Mouse (Mus musculus) lung, postnatal 0 days (tissue): ENCODE data around the gene Foxd4. TPM values are rescaled to one million over a fixed set of nuclear protein-coding genes. Genes with fewer than 3 reads are reported as not detected.
"Not testable (repeated sequence)": the region's sequence is repeated elsewhere in the genome, so short reads cannot be mapped to it uniquely, and the experiment has no call there.

Experiments
- ATAC-seq: fragments of 200-750 bp; cut with Nextera tagmentation; 2 replicates; pipeline ENCODE4 v1.8.0; 2017; ENCODE audit warnings: moderate library complexity
- DNase-seq: peaks from one replicate; pipeline ENCODE4 v3.0.0-alpha.2; 2016; ENCODE audit warnings: low spot score
- H3K27ac ChIP-seq: fragments of 300-500 bp; sonication (generic); 2 replicates; pipeline ENCODE4 v1.5.1; 2014; ENCODE audit warnings: antibody characterized with exemption, mild to moderate bottlenecking, low read length, mixed read lengths
- H3K27me3 ChIP-seq: fragments of 300-500 bp; sonication (generic); replicated peaks from 2 replicates; pipeline ENCODE4 v1.6.1; 2014; ENCODE audit warnings: low read length, mixed read lengths; ENCODE audit not compliant: insufficient read depth
- H3K36me3 ChIP-seq: fragments of 300-500 bp; sonication (generic); 2 replicates; pipeline ENCODE4 v1.6.1; 2014; ENCODE audit warnings: low read length, mixed read lengths; ENCODE audit not compliant: insufficient read depth
- H3K4me1 ChIP-seq: fragments of 300-500 bp; sonication (generic); 2 replicates; pipeline ENCODE4 v1.6.1; 2014; ENCODE audit warnings: antibody characterized with exemption, low read depth, low read length, mixed read lengths; ENCODE audit not compliant: insufficient read depth
- H3K4me2 ChIP-seq: fragments of 300-500 bp; sonication (generic); replicated peaks from 2 replicates; pipeline ENCODE4 v1.6.1; 2014; ENCODE audit warnings: low read depth, mild to moderate bottlenecking, low read length, moderate library complexity, mixed read lengths
- H3K4me3 ChIP-seq: fragments of 300-500 bp; sonication (generic); 2 replicates; pipeline ENCODE4 v1.5.1; 2014; ENCODE audit warnings: low read depth, low read length
- H3K9ac ChIP-seq: fragments of 300-500 bp; sonication (generic); replicated peaks from 2 replicates; pipeline ENCODE4 v1.6.1; 2014; ENCODE audit warnings: low read depth, mild to moderate bottlenecking
- H3K9me3 ChIP-seq: fragments of 300-500 bp; sonication (generic); 2 replicates; pipeline ENCODE4 v1.6.1; 2016; ENCODE audit warnings: low read length, mixed read lengths
- CTCF ChIP-seq: IDR thresholded peaks from 2 replicates; pipeline ENCODE4 v1.5.1; 2016; ENCODE audit warnings: antibody characterized with exemption, mild to moderate bottlenecking
- EP300 ChIP-seq: IDR thresholded peaks from 2 replicates; pipeline ENCODE4 v1.6.1; 2016; ENCODE audit warnings: antibody characterized with exemption, mild to moderate bottlenecking, control low read depth
- WGBS: fragments of 180-500 bp; shearing (Covaris S2); extraction: QIAGEN DNeasy Blood & Tissue Kit; methylation state at CpG from one replicate; pipeline ENCODE4 v1.1.7; 2014; 5-methylcytosine and 5-hydroxymethylcytosine counted together
- polyA plus RNA-seq: library from polyadenylated mRNA; unstranded; fragments of >200 nt; fragmentation: Nextera tagmentation; extraction: Ambion mirVana; gene quantifications from 2 replicates; pipeline ENCODE4 v1.2.1, GENCODE M21; 2015

Foxd4 gene
- polyA plus RNA-seq, 1 experiment from 2014 or later, result 0.19 TPM

DNA sequence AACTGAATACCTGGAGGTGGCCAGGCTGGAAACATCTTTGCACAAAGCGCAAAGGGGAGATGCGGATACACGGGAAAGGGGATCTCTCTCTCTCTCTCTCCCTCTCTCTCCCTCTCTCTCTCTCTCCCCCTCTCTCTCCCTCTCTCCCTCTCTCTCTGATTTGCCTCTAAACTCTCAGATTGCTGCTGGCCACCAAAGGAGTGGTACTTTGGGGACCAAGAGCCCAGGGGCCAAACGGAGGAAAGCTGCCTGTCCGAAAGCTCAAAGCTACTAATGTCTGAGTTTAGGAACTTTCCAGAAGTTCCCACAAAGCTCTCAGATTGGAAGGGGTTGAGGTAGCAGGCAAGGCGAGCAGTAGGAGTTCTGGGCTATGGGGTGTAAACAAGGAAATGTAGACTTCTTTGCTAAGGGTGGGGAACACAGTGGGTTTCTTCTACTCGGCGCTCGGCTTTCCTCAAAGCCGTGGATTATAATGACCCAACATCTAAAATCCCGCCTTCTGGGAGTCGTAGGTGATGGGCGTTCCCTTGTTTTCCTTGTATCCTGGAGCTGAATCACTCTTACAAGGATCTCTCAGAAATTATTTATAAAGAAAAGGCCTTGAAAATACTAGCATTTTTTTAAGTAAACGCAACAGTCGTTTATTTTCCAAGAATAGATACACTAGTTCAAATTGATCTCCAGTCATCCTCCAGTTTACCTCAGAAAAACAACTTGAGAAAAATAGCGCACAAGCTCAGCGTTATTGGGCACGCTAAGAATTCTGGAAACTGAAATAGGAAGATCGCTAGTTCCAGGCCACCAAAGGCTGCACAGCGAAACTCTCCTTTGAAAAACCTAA, 2.9 kb downstream of the Foxd4 start:
- ATAC-seq, result no peak
- peaks cover 11% of the 10 kb centered on the region; the same call in 1 of the 2 replicates for H3K4me1 ChIP-seq
- H3K36me3 ChIP-seq, result no peaks in the 10 kb centered on the region
- no peak overlapping the region for H3K27ac ChIP-seq
- no peak overlapping the region; the same call in 1 of the 2 replicates for H3K4me3 ChIP-seq
- TF ChIP-seq CTCF (no peak), EP300 (no peak)
- WGBS, result 5% methylated on average over 20 of the region's 20 CpGs
- no peak overlapping the region for H3K9ac ChIP-seq
- H3K9me3 ChIP-seq, result no peaks in the 10 kb centered on the region
- H3K4me2 ChIP-seq, result no peak overlapping the region
- peaks cover 58% of the 10 kb centered on the region for H3K27me3 ChIP-seq
- no peak for DNase-seq

DNA sequence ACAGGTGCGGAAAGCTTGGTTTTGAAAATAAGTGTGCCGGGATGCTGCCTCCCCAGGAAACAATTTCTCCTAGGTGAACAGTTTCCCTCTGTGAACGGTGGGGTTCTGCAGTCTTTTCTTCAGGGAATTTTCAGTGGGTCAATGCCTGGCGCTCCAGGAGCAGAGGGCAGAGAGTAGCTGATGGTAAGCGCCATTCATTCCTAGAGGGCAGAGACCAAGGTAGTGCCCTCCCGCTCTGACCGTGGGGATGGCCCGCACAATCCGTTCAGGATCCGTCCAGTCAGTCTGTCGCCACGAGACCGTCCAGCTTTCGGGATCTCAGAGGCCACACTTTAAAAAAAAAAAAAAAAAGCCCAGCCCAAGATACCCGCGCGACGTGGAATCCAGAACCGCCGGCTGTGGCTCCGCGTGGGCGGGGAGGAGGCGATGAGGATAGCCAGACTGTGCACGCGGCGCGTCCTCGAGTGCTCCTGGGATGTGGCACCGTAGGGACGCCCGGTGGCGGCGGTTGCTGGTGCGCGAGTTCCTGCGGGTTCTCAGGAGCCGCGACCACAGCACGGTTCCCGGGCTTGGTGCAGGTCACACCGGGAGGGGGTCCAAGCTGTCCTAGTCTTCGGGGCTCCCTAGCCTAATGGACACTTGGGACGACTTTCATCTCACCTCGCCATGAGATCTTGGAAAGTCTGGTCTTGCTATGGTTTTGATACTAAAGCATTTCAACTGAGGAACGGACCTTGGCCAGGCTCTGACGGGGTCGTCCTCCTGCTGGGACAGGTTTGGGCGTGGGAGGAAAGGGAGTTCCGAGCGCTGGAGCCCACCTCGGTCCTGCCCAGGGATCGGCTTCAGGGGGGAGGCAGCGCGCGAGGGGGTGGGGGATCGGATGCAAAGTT, 3.7 kb downstream of the Foxd4 start:
- TF ChIP-seq CTCF (no peak), EP300 (no peak)
- Histone ChIP-seq H3K4me2 (no peak overlapping the region; the same call in 1 of the 2 replicates), H3K27ac (no peak overlapping the region), H3K4me3 (peak overlapping the region; percentile 10; the same call in 1 of the 2 replicates), H3K4me1 (peaks cover 11% of the 10 kb centered on the region; the same call in 1 of the 2 replicates), H3K9me3 (no peaks in the 10 kb centered on the region), H3K27me3 (peaks cover 52% of the 10 kb centered on the region), H3K9ac (no peak overlapping the region), H3K36me3 (no peaks in the 10 kb centered on the region)
- no peak for DNase-seq
- WGBS, result 2% methylated on average over 55 of the region's 57 CpGs
- ATAC-seq, result no peak

DNA sequence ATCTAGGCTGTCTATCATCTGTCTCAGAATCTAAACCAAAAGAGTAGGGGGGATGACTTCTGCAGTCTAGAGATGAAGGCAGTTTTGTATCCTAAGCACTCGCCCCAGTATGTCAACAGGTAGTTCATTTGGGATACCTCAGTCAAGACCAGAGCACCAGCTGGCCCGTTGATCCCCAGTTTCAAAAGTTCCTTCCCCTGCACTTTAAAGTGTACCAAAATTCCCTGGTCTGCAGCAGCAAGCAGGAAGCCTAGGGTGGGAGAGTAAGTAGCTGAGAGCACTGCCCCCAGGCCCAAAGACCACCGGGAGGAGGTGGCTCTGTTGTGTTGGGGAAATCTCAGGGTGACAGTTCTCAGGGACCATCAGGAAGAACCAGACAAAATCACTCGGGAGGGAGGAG, 4.5 kb downstream of the Foxd4 start:
- Histone ChIP-seq H3K36me3 (no peaks in the 10 kb centered on the region), H3K4me2 (no peak overlapping the region), H3K4me1 (peaks cover 11% of the 10 kb centered on the region; the same call in 1 of the 2 replicates), H3K9me3 (no peaks in the 10 kb centered on the region), H3K27ac (no peak overlapping the region), H3K27me3 (peaks cover 45% of the 10 kb centered on the region), H3K4me3 (no peak overlapping the region), H3K9ac (no peak overlapping the region)
- 8% methylated on average over 4 of the region's 4 CpGs for WGBS
- no peak for ATAC-seq
- TF ChIP-seq CTCF (no peak), EP300 (no peak)
- DNase-seq, result no peak

DNA sequence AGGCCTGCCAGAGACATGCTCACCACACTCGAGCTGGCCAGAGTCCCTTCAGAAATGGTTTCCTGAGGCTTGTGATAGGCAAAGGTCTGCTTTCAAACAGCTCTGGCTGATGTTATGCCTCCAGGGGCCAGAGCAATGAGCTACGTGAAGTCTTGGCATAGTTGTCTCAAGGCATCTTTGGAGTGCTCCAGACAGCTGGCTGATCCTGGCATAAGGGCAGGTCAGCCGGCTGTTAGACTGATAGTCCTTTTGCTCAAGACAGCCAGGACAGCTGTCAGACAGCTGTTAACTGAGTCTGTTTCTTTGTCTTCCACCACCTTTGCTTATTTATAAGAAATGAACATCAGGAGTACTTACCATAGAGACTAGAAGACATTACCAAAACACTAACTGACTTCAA, 14.1 kb downstream of the Foxd4 start:
- H3K4me3 ChIP-seq, result no peak overlapping the region
- whole genome bisulfite sequencing, result 67% methylated on average over 3 of the region's 3 CpGs
- ATAC-seq (no peak), DNase-seq (no peak)
- H3K27me3 ChIP-seq, result no peaks in the 10 kb centered on the region
- H3K9me3 ChIP-seq, result no peaks in the 10 kb centered on the region
- no peaks in the 10 kb centered on the region for H3K36me3 ChIP-seq
- no peak overlapping the region for H3K27ac ChIP-seq
- H3K4me2 ChIP-seq, result no peak overlapping the region
- H3K4me1 ChIP-seq, result no peaks in the 10 kb centered on the region
- TF ChIP-seq CTCF, result no peak
- TF ChIP-seq EP300, result no peak
- H3K9ac ChIP-seq, result no peak overlapping the region

DNA sequence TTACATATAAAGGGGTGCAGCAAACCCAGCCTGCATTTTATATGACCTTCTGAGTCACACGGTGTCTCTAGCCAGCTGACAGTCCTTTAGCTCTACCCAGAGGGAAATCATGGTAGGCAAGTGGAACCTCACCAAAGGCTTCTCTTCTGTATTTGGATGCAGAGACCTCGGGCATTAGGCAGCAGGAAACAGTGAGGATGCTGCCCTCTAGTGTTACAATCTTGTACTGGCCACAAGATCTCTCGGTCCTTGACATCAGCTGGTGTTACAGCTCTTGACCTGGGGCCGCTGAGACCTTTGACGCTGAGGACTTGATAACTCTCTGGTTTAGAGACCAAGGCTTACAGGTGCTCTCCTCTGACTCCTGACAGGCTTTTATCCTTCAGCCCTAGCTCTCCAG, 15.5 kb downstream of the Foxd4 start:
- no peaks in the 10 kb centered on the region for H3K36me3 ChIP-seq
- no peak overlapping the region for H3K4me2 ChIP-seq
- ATAC-seq (peak; percentile 44; the same call in 1 of the 2 replicates), DNase-seq (peak; percentile 74)
- H3K9ac ChIP-seq, result no peak overlapping the region
- no peaks in the 10 kb centered on the region for H3K4me1 ChIP-seq
- H3K27me3 ChIP-seq, result no peaks in the 10 kb centered on the region
- no peaks in the 10 kb centered on the region for H3K9me3 ChIP-seq
- 4% methylated on average over 5 of the region's 5 CpGs for WGBS
- TF ChIP-seq CTCF (peak; percentile 90), EP300 (no peak)
- H3K27ac ChIP-seq, result no peak overlapping the region
- H3K4me3 ChIP-seq, result no peak overlapping the region

DNA sequence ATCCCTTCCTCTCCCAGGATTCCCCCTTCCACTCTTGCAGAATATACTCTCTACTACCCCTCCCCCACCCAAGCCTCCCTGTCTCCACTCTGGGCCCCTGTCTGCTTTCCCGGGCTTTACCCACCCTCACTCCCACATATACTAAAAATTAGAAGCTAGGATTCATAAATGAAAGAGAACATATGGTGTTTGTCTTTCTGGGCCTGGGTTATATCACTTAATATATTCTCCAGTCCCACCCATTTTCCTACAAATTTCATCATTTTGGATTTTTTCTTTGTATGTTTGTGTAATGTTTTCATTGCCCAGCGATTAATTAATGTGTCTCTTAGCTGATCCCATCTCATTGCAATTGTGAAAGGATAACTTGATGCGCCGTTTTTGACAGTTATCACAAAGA, 19.8 kb downstream of the Foxd4 start:
- H3K4me2 ChIP-seq, result no peak overlapping the region
- peak; percentile 69 for DNase-seq
- H3K27me3 ChIP-seq, result no peaks in the 10 kb centered on the region
- no peaks in the 10 kb centered on the region for H3K36me3 ChIP-seq
- H3K4me3 ChIP-seq, result no peak overlapping the region
- TF ChIP-seq EP300 (no peak), CTCF (no peak)
- no peak overlapping the region for H3K9ac ChIP-seq
- no peaks in the 10 kb centered on the region for H3K9me3 ChIP-seq
- ATAC-seq, result peak; percentile 52
- H3K4me1 ChIP-seq, result no peaks in the 10 kb centered on the region
- WGBS, result 44% methylated on average over 4 of the region's 4 CpGs
- H3K27ac ChIP-seq, result no peak overlapping the region

DNA sequence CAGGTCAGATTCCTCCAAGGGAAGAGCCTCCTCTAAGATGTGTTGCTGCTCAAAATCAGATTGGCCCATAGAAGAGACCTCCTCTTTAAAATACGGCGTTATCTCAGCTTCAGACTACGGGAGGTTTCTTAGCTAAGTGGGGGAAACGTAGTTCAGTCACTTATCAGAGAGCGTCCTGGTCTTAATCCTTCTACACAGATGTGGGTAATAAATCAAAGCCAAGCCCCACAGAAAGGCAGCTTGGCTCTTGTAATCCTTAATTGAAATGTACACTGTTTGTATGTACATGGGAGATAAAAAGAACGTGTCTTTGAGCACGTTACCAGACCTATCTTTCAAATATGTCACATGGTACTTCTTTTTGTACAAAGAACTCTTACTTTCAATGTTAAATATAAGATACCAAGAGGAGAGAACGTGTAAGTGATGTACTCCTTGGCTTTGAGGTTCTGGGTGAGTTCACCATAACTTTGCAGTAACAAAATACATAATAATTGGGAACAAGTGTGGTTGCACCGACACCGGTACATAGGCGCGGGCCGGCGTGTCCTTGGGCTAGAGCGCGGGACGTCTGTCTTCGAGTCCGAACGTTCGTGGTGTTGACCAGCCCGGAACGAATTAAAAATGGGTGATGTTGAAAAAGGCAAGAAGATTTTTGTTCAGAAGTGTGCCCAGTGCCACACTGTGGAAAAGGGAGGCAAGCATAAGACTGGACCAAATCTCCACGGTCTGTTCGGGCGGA, 25.7 kb downstream of the Foxd4 start, which contains the start of gene Gm10053:
Gm10053 (plus strand) TSS at position 558 of the 742 bp plus-strand sequence.
- not testable (repeated sequence) for H3K9me3 ChIP-seq, ATAC-seq, H3K9ac ChIP-seq, DNase-seq, H3K4me1 ChIP-seq, H3K36me3 ChIP-seq, H3K4me3 ChIP-seq, H3K4me2 ChIP-seq, H3K27me3 ChIP-seq, H3K27ac ChIP-seq
- WGBS, result 63% methylated on average over 23 of the region's 26 CpGs
